Comparison of ENCODE assay signal across 13 mouse cellular contexts in the genomic region with DNA sequence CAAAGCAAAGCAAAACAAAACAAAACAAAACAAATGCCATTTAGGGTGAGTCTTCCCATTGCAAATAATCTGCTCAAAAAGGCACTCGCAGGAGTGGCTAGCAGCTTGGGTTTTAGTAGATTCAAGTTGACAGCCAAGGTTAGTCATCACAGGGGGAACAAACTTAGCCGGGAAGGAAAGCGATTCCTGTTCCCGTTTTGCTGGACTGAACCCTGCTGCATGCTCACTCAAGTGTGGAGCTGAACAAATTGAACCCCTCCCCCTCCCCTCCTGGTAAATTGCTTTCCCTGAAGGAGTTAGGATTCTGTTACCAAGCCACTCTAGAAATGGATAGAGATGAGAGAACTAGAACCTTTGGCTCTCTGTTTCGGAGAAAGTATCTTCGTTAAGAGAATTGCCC. TPM values are rescaled to one million over a fixed set of nuclear protein-coding genes. Genes with fewer than 3 reads are reported as not detected.
DNase-seq lines count a peak whose midpoint lies in the region; ATAC-seq and TF ChIP-seq lines count a peak whose summit lies in the region.
"Had no signal": no experiment of that assay in that cellular context is flagged by ENCODE, and none has a peak within 500 bp of the region (broad histone marks: within the 10 kb centered on the region; RNA-seq: fewer than 3 reads in every experiment).

No protein-coding gene starts in this region.

- peak; percentile 8 for DNase-seq in liver, postnatal 0 days
- DNase-seq in liver: no peak
- peak; percentile 46 for DNase-seq in embryo, embryonic 10 days (ENCODE audit: low spot score)
- peak; percentile 46 for DNase-seq in kidney, adult 18-20 months
- DNase-seq in kidney, postnatal 4 days: peak; percentile 40 to 64
- no peak for DNase-seq in left cerebral cortex, postnatal 14 days (ENCODE audit: low spot score in 2 of 2)
- no peak for DNase-seq in frontal cortex, adult 2 months (ENCODE audit: extremely low spot score in 1 of 2, low spot score in 1 of 2)
- no peak for DNase-seq in spleen, postnatal 36 days (ENCODE audit: low spot score in 2 of 2)
- DNase-seq: heart, postnatal 14 days; liver, embryonic 13.5 days had no signal

- no peaks in the 10 kb centered on the region for H3K36me3 ChIP-seq in liver, postnatal 0 days (replicated peaks; ENCODE audit: insufficient read depth, low read length)
- H3K36me3 ChIP-seq: liver, embryonic 13.5 days had no signal

- H3K4me1 ChIP-seq in liver, postnatal 0 days (ENCODE audit: insufficient read depth): peaks cover 19% of the 10 kb centered on the region

- intact Hi-C loops in left cerebral cortex, postnatal 14 days (cut with DNase I): loop anchor here (5.0 kb wide), 1 partner anchor 102 kb away; no protein-coding TSS in a partner anchor

- TF ChIP-seq EP300 in liver, postnatal 0 days (IDR thresholded peaks at IDR 0.05; ENCODE audit: low read depth): no peak

- no peaks in the 10 kb centered on the region for H3K27me3 ChIP-seq in liver, postnatal 0 days (ENCODE audit: insufficient read depth, low read length)

- no peak overlapping the region for H3K9ac ChIP-seq in liver, postnatal 0 days (replicated peaks)
- H3K9ac ChIP-seq: liver, embryonic 13.5 days had no signal

- no peak overlapping the region for H3K4me3 ChIP-seq in liver, postnatal 0 days (ENCODE audit: low read depth, low read length)
- H3K4me3 ChIP-seq: erythroblast, embryonic 14.5 days; liver, embryonic 13.5 days; megakaryocyte, embryonic 14.5 days; myocyte had no signal

- WGBS in liver, postnatal 0 days (ENCODE audit: insufficient replicate concordance): 41% methylated on average over 6 of the region's 6 CpGs

- TF ChIP-seq CTCF in liver, postnatal 0 days (IDR thresholded peaks at IDR 0.05; ENCODE audit: low read depth): no peak

- no peak overlapping the region for H3K27ac ChIP-seq in liver, postnatal 0 days (ENCODE audit: low read depth)
- H3K27ac ChIP-seq: liver, embryonic 13.5 days had no signal

- ATAC-seq in liver, postnatal 0 days: no peak

- H3K9me3 ChIP-seq in liver, postnatal 0 days (ENCODE audit: low read length): no peaks in the 10 kb centered on the region
- H3K9me3 ChIP-seq: liver, embryonic 13.5 days; megakaryocyte, embryonic 14.5 days had no signal

- no peak overlapping the region for H3K4me2 ChIP-seq in liver, postnatal 0 days (ENCODE audit: low read depth, low read length)
- H3K4me2 ChIP-seq: liver, embryonic 13.5 days had no signal

RNA-seq across cellular contexts. Expression of a gene that starts 3.3 kb away (rescaled TPM):
- 3.7 and 5.2 TPM in 2 replicates for polyA plus RNA-seq in liver, postnatal 0 days (2015; fragmentation: Nextera tagmentation; extraction: Ambion mirVana)
- total RNA-seq in left cerebral cortex, postnatal 14 days (2021): 10 to 100 TPM; 16.8 to 19.3 TPM
- 11.6 and 15.6 TPM in 2 replicates for polyA plus RNA-seq in frontal cortex, adult 2 months (2012; rRNA removed)

Comparison
In these comparisons a context has a peak if more than half of its experiments do, and no peak if none do; other contexts are left out.
1. DNase-seq: peak in liver, postnatal 0 days (single experiment), embryo, embryonic 10 days (single experiment), kidney, adult 18-20 months (single experiment) and kidney, postnatal 4 days (2 of 2); none in liver (single experiment), left cerebral cortex, postnatal 14 days (0 of 2), frontal cortex, adult 2 months (0 of 2) and spleen, postnatal 36 days (0 of 2).